ENCODE assay signal across 8 mouse cellular contexts in the genomic region with DNA sequence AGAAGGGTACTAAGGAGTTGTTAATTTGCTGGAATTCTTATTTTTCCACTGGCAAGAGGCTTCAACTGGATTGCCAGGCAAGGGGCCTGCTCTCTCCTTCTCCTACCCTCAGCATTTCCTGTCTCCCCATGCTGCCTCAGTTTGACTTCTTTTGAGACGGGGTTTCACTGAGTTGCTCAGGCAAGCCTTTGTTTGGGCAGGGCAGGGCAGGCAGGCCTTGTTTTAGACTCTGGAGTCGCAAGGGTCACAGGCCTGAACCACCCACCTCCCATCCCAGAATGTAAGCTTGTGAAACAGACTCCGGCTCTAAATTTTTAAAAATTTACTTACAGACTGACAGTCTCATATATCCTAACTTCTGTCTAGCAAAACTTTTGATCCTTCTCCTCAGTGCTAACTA. TPM values are rescaled to one million over a fixed set of nuclear protein-coding genes. Genes with fewer than 3 reads are reported as not detected.
DNase-seq lines count a peak whose midpoint lies in the region; ATAC-seq and TF ChIP-seq lines count a peak whose summit lies in the region.

No protein-coding gene starts in this region.

- peaks cover 21% of the 10 kb centered on the region for H3K79me3 ChIP-seq in C2C12 (ENCODE audit: low read depth)

- WGBS in forebrain, postnatal 0 days: 49% methylated on average over 3 of the region's 3 CpGs
- 36% methylated on average over 3 of the region's 3 CpGs for WGBS in liver, embryonic 14.5 days (ENCODE audit: insufficient replicate concordance)

- TF ChIP-seq EP300 in liver, embryonic 14.5 days (IDR thresholded peaks at IDR 0.05; ENCODE audit: low read depth): no peak

- H3K79me2 ChIP-seq in C2C12 (ENCODE audit: control insufficient read depth, insufficient read depth): peaks cover 29% of the 10 kb centered on the region

- peak overlapping the region; percentile 27 for H3ac ChIP-seq in C2C12 (ENCODE audit: control insufficient read depth, insufficient read length, low read depth)

- peak; percentile 25 for DNase-seq in adrenal gland, adult 2 months
- no peak for DNase-seq in adrenal gland, postnatal 25 days
- no peak for DNase-seq in forebrain, postnatal 0 days
- no peak for DNase-seq in liver, embryonic 14.5 days (ENCODE audit: low read depth in 3 of 3, low spot score in 3 of 3)
- DNase-seq in thymus, postnatal 4 days: peak; percentile 39
- no peak for DNase-seq in frontal cortex, postnatal 36 days (ENCODE audit: low spot score in 2 of 2)
- no peak for DNase-seq in urinary bladder, postnatal 36 days (ENCODE audit: low spot score in 2 of 2)

- H3K9me3 ChIP-seq in forebrain, postnatal 0 days (ENCODE audit: low read length): no peaks in the 10 kb centered on the region
- H3K9me3 ChIP-seq in liver, embryonic 14.5 days (ENCODE audit: control insufficient read depth, low read length): no peaks in the 10 kb centered on the region

- H3K9ac ChIP-seq in forebrain, postnatal 0 days: no peak overlapping the region
- H3K9ac ChIP-seq in liver, embryonic 14.5 days (replicated peaks): peak overlapping the region; percentile 99

- H3K4me2 ChIP-seq in forebrain, postnatal 0 days (ENCODE audit: low read depth): no peak overlapping the region
- H3K4me2 ChIP-seq in liver, embryonic 14.5 days (ENCODE audit: low read depth): peak overlapping the region; percentile 95

- ATAC-seq in forebrain, postnatal 0 days: no peak
- no peak for ATAC-seq in liver, embryonic 14.5 days (ENCODE audit: insufficient read depth)

- no peaks in the 10 kb centered on the region for H3K27me3 ChIP-seq in C2C12 (ENCODE audit: control insufficient read depth, insufficient read depth, insufficient read length)
- H3K27me3 ChIP-seq in forebrain, postnatal 0 days (ENCODE audit: insufficient read depth, low read length): no peaks in the 10 kb centered on the region
- no peaks in the 10 kb centered on the region for H3K27me3 ChIP-seq in liver, embryonic 14.5 days (ENCODE audit: control insufficient read depth, insufficient read depth, low read length)

- H3K27ac ChIP-seq in forebrain, postnatal 0 days (ENCODE audit: low read depth, low read length): peak overlapping the region; percentile 96
- H3K27ac ChIP-seq in liver, embryonic 14.5 days: peak overlapping the region; percentile 92

- H3K4me3 ChIP-seq in C2C12 (ENCODE audit: insufficient read depth, poor library complexity, severe bottlenecking): no peak overlapping the region
- H3K4me3 ChIP-seq in forebrain, postnatal 0 days (ENCODE audit: low read depth, low read length): no peak overlapping the region
- H3K4me3 ChIP-seq in liver, embryonic 14.5 days (ENCODE audit: insufficient read depth in 1 of 2, low read depth in 2 of 2, low read length in 2 of 2): peak overlapping the region; percentile 11 to 79; a peak in 3 of 4 replicates

- 0 out of 2 replicates have a peak, but pooled peaks cover 3% of the 10 kb centered on the region for H3K4me1 ChIP-seq in forebrain, postnatal 0 days (ENCODE audit: insufficient read depth)
- H3K4me1 ChIP-seq in liver, embryonic 14.5 days (replicated peaks; ENCODE audit: control insufficient read depth in 2 of 2, insufficient read depth in 2 of 2, low read length in 1 of 2): peaks cover 14 to 18% of the 10 kb centered on the region in 2 experiments

- no peak for TF ChIP-seq CTCF in C2C12 (IDR thresholded peaks at IDR 0.05; ENCODE audit: control insufficient read depth, insufficient read depth, insufficient read length)
- no peak for TF ChIP-seq CTCF in forebrain, postnatal 0 days (IDR thresholded peaks at IDR 0.05; ENCODE audit: low read depth)
- no peak for TF ChIP-seq CTCF in liver, embryonic 14.5 days (IDR thresholded peaks at IDR 0.05; ENCODE audit: low read depth)

- peaks cover 18% of the 10 kb centered on the region for H3K36me3 ChIP-seq in C2C12 (ENCODE audit: control insufficient read depth, insufficient read depth)
- peaks cover 8% of the 10 kb centered on the region for H3K36me3 ChIP-seq in forebrain, postnatal 0 days (ENCODE audit: insufficient read depth)
- H3K36me3 ChIP-seq in liver, embryonic 14.5 days (replicated peaks; ENCODE audit: control insufficient read depth, insufficient read depth, low read depth): peaks cover 20% of the 10 kb centered on the region

TF ChIP-seq in C2C12, 6 proteins besides CTCF, POLR2A, EP300 and RAD21:
- no peak for TF ChIP-seq CEBPB (IDR thresholded peaks at IDR 0.05; ENCODE audit: low read depth)
- TF ChIP-seq FOSL1 (IDR thresholded peaks at IDR 0.05; ENCODE audit: insufficient read depth, low read length, poor library complexity, severe bottlenecking): no peak
- no peak for TF ChIP-seq MYOD1 (IDR thresholded peaks at IDR 0.05; ENCODE audit: control insufficient read depth, insufficient read length, low read depth)
- TF ChIP-seq MAX (IDR thresholded peaks at IDR 0.05): no peak
- no peak for TF ChIP-seq MYOG (IDR thresholded peaks at IDR 0.05; ENCODE audit: control insufficient read depth, extremely low read depth, insufficient read length)
- TF ChIP-seq USF1 (IDR thresholded peaks at IDR 0.05; ENCODE audit: low read depth): no peak

RNA-seq across cellular contexts. Expression of gene Hspa8, which starts 1.7 kb away (rescaled TPM):
- 1,000 to 10,000 TPM; 1,424 to 4,193 TPM for total RNA-seq in adrenal gland, adult 2 months (2021)
- 1,414 and 2,267 TPM in 2 replicates for polyA plus RNA-seq in adrenal gland, adult 2 months (2012; rRNA removed)
- total RNA-seq in adrenal gland, postnatal 25 days (2021): 1,395 and 2,721 TPM in 2 replicates
- 1,815 TPM for polyA plus RNA-seq in C2C12 (2012; fragmentation: generic; extraction: Trizol)
- total RNA-seq in forebrain, postnatal 0 days (2014; rRNA removed): 3,364 and 4,241 TPM in 2 replicates
- polyA plus RNA-seq in forebrain, postnatal 0 days (2015; fragmentation: Nextera tagmentation; extraction: Ambion mirVana): 2,287 and 2,372 TPM in 2 replicates
- 1,333 and 1,529 TPM in 2 replicates for polyA plus RNA-seq in liver, embryonic 14.5 days (2012; rRNA removed)
- polyA plus RNA-seq in liver, embryonic 14.5 days (2014; fragmentation: Nextera tagmentation; extraction: Ambion mirVana): 1,148 and 1,204 TPM in 2 replicates

Comparison
In these comparisons a context has a peak if more than half of its experiments do, and no peak if none do; other contexts are left out.
1. DNase-seq: peak in adrenal gland, adult 2 months (single experiment) and thymus, postnatal 4 days (single experiment); none in adrenal gland, postnatal 25 days (single experiment), forebrain, postnatal 0 days (single experiment), liver, embryonic 14.5 days (0 of 3), frontal cortex, postnatal 36 days (0 of 2) and urinary bladder, postnatal 36 days (0 of 2).
2. H3K4me3 ChIP-seq: peak in liver, embryonic 14.5 days (2 of 2); none in C2C12 (single experiment) and forebrain, postnatal 0 days (single experiment).